Mouse (Mus musculus) kidney, postnatal 14 days (tissue): Measurements from ENCODE around the gene Alpk1.

ENCODE experiments used
- DNase-seq: peaks from one replicate; pipeline ENCODE4 v3.0.0; 2022; ENCODE audit warnings: mixed read lengths

Alpk1 gene

DNA sequence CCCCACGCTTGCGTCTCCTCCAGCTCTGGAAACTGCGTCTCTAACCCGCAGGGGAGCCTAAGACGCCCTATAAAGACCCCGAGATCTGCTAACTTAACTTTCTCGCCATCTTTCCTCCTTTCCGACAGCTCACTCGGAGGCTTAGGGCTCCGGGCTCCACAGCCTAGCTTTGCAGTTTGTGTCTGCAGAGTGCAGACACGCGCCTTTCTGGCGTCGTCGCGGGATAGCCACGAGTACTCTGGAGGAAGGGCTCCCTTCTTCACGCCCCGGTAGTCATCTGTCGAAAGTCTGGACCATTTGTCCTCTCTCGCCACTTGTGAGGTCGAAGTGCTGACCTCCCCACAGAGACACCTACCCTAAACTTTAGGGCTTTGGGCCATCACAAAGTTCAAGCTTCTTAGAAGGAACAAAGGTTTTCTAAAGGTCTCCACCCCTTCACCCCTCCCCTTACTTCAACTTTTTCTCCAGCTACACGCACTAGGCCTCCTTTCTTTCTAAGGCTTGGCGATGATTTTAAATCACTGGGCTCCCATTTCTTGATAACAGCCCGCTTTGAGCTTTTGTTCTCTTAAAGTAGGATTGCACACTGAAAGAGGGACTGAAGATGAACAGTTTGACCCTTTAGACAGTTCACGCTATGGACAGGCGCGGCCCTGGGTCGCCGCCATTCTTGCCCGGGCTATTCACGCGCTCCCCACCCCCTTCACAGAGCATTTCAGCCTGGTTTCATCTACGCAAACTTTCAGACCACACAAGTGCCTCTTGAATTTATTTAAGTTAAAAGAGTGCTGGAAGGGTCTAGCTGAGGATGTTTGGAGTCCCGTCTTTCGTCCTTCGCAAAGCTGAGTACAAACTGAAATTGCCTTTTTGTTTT, 151.8 kb downstream of the Alpk1 start:
- no peak for DNase-seq

DNA sequence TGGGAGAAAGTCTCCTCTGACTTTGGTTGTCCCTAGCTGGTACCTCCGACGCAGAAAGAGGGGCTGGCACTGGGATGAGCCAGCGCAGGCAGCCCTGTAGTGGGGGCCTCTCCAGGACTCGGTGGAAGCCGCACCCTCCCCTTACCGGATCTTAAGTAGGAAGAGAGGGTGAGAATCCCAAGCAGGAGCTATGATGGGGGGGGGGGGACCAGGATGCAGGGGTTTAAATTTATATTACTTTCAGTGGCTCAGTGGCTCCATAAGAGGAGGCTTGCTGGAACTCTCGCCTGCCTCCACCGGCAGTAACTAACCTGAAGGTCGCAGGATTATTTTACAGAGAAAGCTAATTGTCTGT, 152.4 kb downstream of the Alpk1 start:
- no peak for DNase-seq

DNA sequence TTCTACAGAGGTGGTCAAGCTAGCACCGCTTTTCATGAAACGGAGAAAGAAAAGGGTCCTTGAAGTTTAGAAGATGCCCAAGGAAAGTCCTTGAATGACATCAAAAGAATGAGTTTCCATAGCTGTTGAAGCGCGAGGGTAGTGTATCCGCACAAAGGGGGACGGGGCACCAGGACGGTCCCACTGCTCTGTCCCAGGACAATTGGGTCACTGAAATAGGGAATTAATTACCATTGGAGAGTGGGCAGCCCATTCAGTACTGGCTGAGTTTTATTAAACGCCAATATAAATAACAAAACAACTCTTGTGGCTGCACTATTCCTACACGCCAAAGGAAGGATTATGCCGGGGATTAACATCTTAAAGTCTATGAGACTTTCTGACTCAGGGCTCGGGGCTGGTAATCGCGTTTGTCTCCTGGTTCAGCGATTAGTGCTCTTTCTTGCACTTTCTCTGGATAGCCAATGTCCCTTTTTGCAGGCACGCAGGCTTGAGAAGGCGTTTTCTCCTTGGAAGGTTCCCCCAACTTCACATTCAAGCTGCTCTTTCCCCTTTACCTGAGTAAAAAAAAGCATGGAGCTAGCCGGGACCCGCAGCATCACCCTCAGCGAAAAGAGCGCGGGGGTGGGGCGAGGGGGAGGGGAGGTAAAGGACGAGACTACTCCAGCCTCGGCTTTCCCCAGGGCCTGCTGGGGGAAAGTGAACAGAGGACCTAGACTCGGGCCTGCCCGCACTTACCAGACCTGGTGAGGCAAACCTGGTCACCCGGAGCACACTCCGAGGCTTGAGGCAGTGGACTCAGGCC, 153.0 kb downstream of the Alpk1 start:
- DNase-seq, result no peak

DNA sequence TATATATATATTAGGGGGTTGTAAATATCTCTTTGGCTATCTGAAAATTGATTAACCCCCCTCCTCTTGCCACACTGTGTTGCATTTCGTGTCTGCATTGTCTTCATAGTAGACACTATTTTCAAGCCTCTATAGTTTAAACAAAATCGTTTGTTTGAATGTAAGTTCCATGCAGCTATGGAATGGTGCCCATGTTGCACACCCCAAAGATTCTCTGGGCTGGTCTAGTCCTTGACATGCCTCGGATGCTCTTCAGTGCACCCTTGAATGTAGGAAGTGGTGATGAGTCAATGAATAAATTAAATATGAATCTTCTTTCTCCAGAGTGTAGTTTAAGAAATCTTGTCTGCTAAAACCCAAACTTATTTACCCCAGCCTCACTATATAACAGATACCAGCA, 153.8 kb downstream of the Alpk1 start:
- DNase-seq, result no peak

DNA sequence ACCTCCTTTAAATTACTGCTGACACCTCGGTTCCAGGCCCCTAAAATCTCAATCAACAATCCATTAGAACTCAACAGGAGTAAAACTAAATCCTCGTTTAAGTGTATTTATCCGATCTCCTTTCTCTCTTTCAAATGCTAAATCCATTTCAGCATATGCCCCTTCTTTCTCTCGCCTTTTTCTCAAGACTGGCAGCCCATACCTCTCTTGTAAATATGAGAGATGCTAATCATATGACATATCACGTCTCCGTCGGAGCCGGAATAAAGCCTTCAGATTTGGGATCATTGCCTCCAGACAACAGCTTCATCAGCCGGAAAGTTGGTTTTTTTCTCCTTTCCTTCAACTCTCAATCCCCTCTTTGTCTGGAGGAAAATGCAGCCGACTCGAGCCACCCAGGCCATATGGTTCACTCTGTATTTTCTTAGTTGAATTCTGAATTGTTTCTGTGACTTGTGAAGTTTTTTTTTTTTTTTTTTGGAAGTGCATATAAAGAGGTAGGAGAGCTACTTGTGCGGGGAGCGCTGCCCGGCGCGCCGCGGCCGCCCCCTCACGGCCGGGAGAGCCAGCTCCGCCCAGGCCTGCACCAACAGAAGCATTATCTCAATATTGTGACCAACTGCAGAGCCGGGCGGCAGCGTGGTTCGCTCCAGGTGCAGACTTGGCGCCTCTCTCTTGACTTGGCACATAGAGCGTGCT, 154.5 kb downstream of the Alpk1 start:
- no peak for DNase-seq

DNA sequence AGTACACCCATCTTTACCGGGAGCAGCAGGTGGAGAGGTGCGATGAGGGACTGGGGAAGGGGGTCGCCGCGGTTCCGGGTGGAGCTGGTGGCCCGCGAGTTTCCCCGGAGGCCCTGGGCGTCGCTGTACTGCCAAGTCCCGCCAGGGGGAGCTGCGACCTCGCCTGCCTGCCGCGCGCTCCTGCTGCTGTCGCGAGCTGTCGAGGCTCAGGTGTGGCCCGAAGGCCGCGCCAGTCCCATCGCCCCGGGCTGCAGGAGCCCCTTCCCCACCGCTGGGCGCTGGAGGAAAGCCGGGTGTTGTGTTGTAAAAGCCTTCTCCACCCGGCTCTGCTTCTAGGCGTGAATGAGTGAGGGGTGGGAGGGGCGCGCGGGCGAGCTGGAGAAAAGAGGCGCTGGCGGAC, 155.0 kb downstream of the Alpk1 start:
- peak; percentile 71 for DNase-seq
